Mouse (Mus musculus): ENCODE measurements around the gene Tmem94.
A peak's percentile ranks its signal among the peaks of the same experiment; 100 is the strongest.

- peak; percentile 55 for TF ChIP-seq POLR2A (IDR thresholded peaks at IDR 0.05; ENCODE audit: insufficient read depth, low read length)
- TF ChIP-seq CTCF (IDR thresholded peaks at IDR 0.05; ENCODE audit: low read depth, low read length): no peak
Measured at GRCm38 (mm10) chr11:115823774-115824740, 58.8 kb downstream of the Tmem94 start, which contains the start of gene Llgl2.

All from ES-Bruce4 (cell line).